Mouse (Mus musculus) small intestine, adult 2 months (tissue): ENCODE data around the gene Mei4.

ENCODE experiments used
- CTCF ChIP-seq: fragments of 200-500 bp; IDR thresholded peaks from 2 replicates; pipeline ENCODE4 v1.5.1; 2012; ENCODE audit warnings: low read depth, mild to moderate bottlenecking, control low read depth, inconsistent platforms, low read length, moderate library complexity, mixed read lengths; ENCODE audit not compliant: insufficient replicate concordance, insufficient read length; ENCODE audit errors: extremely low read depth
- POLR2A ChIP-seq: fragments of 200-500 bp; IDR thresholded peaks from 2 replicates; pipeline ENCODE4 v1.6.1; 2012; ENCODE audit warnings: low read depth, mild to moderate bottlenecking, control low read depth, inconsistent platforms, low read length, moderate library complexity

- TF ChIP-seq POLR2A, result no peak
- no peak for TF ChIP-seq CTCF
Measured at GRCm38 (mm10) chr9:82217976-82218375, 354.5 kb downstream of the Mei4 start.
